Comparison of ENCODE assay signal across 7 mouse cellular contexts in the genomic region with DNA sequence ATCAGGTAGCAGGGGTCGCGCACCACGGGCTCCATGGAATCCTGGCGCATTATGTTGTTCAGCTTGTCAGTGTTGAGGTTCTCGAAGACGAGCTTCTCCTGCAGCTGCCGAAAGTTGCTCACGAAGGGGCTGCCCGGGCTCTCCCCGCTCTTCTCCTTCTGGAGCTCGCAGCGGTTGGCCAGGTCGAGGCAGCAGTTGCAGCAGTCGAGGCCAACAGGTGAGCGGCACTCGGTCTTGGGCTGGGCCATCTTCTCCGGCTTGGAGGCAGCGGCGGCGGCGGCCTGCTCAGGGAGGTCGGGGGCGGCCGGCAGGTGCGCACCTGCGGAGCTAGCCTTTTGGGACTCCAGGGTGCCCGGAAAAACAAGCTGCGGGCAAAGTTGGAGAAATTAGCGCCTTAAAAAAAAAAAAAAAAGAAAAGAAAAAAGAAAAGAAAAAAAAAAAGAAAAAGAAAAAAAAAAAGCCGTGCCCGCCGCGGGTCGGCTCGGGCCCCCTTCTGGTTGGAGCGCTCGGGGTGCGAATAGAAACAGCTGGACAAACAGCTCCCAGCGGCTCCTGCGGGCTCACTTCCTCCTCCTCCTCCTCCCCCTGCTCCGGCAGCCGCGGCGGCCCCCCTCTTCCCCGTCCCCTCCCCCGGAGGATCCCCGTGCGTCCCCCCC. TPM values are rescaled to one million over a fixed set of nuclear protein-coding genes. Genes with fewer than 3 reads are reported as not detected.
DNase-seq lines count a peak whose midpoint lies in the region; ATAC-seq and TF ChIP-seq lines count a peak whose summit lies in the region.

No protein-coding gene starts in this region.

- no peaks in the 10 kb centered on the region for H3K36me3 ChIP-seq in CH12.LX (replicated peaks in 1 of 2; ENCODE audit: control insufficient read depth in 1 of 2, insufficient read depth in 1 of 2, low read length in 1 of 2)
- H3K36me3 ChIP-seq in forebrain, embryonic 12.5 days (replicated peaks), result no peaks in the 10 kb centered on the region
- H3K36me3 ChIP-seq in kidney, embryonic 14.5 days (ENCODE audit: control insufficient read depth, insufficient read depth, low read length), result no peaks in the 10 kb centered on the region
- H3K36me3 ChIP-seq in splenic B cell, adult 2 months (ENCODE audit: control insufficient read depth, insufficient read depth, low read length, poor library complexity, severe bottlenecking), result no peaks in the 10 kb centered on the region

- H3K4me2 ChIP-seq in CH12.LX (ENCODE audit: insufficient read depth, low read depth, poor library complexity, severe bottlenecking), result peak overlapping the region; percentile 74
- peak overlapping the region; percentile 74 for H3K4me2 ChIP-seq in forebrain, embryonic 12.5 days
- peak overlapping the region; percentile 58 for H3K4me2 ChIP-seq in kidney, embryonic 14.5 days (replicated peaks; ENCODE audit: low read depth, low read length)

- H3K4me3 ChIP-seq in CH12.LX (replicated peaks in 1 of 3; ENCODE audit: low read depth in 2 of 3, low read length in 2 of 3, poor library complexity in 1 of 3), result peak overlapping the region; percentile 32 to 74 (median 37)
- H3K4me3 ChIP-seq in forebrain, embryonic 12.5 days (replicated peaks), result peak overlapping the region; percentile 52
- peak overlapping the region; percentile 45 for H3K4me3 ChIP-seq in kidney, embryonic 14.5 days (ENCODE audit: low read length)

- H3K9me3 ChIP-seq in CH12.LX (replicated peaks; ENCODE audit: low read length), result no peaks in the 10 kb centered on the region
- no peaks in the 10 kb centered on the region for H3K9me3 ChIP-seq in forebrain, embryonic 12.5 days
- no peaks in the 10 kb centered on the region for H3K9me3 ChIP-seq in kidney, embryonic 14.5 days (ENCODE audit: control insufficient read depth, low read length)

- DNase-seq in A20 (ENCODE audit: low read depth, low spot score), result peak; percentile 42
- DNase-seq in CH12.LX (ENCODE audit: extremely low read depth), result peak; percentile 6
- peak; percentile 11 for DNase-seq in lung, postnatal 25 days (ENCODE audit: low spot score)
- peak; percentile 34 for DNase-seq in splenic B cell, adult 2 months (ENCODE audit: low read depth, low spot score)
- DNase-seq in left cerebral cortex, postnatal 36 days (ENCODE audit: low spot score in 2 of 2), result no peak

- peak overlapping the region; percentile 75; the same call in 1 of the 2 replicates for H3K9ac ChIP-seq in CH12.LX (ENCODE audit: insufficient read depth, low read depth)
- H3K9ac ChIP-seq in forebrain, embryonic 12.5 days, result peak overlapping the region; percentile 51
- H3K9ac ChIP-seq in kidney, embryonic 14.5 days (ENCODE audit: low read depth, low read length), result no peak overlapping the region

- intact Hi-C loops in left cerebral cortex, postnatal 36 days (cut with DNase I), result loop anchor here (5.0 kb wide), 1 partner anchor 56 kb away; no protein-coding TSS in a partner anchor

- WGBS in forebrain, embryonic 12.5 days, result 33% methylated on average over 30 of the region's 48 CpGs
- 39% methylated on average over 40 of the region's 48 CpGs for WGBS in kidney, embryonic 14.5 days

- TF ChIP-seq RAD21 in CH12.LX (IDR thresholded peaks at IDR 0.05; ENCODE audit: low read depth, low read length), result no peak

- no peak overlapping the region for H3K27ac ChIP-seq in CH12.LX (ENCODE audit: insufficient read depth, low read depth)
- no peak overlapping the region for H3K27ac ChIP-seq in forebrain, embryonic 12.5 days
- H3K27ac ChIP-seq in kidney, embryonic 14.5 days (ENCODE audit: low read depth, low read length), result no peak overlapping the region

- H3K27me3 ChIP-seq in CH12.LX (replicated peaks), result no peaks in the 10 kb centered on the region
- H3K27me3 ChIP-seq in forebrain, embryonic 12.5 days, result peaks cover 75% of the 10 kb centered on the region
- peaks cover 27% of the 10 kb centered on the region for H3K27me3 ChIP-seq in kidney, embryonic 14.5 days (ENCODE audit: control insufficient read depth, insufficient read depth, low read length)
- no peaks in the 10 kb centered on the region for H3K27me3 ChIP-seq in splenic B cell, adult 2 months (ENCODE audit: control insufficient read depth, insufficient read depth, low read length, poor library complexity, severe bottlenecking)

- TF ChIP-seq CTCF in CH12.LX (conservative IDR thresholded peaks at IDR 0.05 in 1 of 2, IDR thresholded peaks at IDR 0.05 in 1 of 2; ENCODE audit: low read depth in 2 of 2, low read length in 2 of 2), result 0 out of 4 replicates have a peak, but pooled peaks of 1 of the 2 experiments have one; percentile 11

- TF ChIP-seq POLR2A in CH12.LX (IDR thresholded peaks at IDR 0.05; ENCODE audit: low read depth, low read length), result no peak

- dilution Hi-C loops in CH12.LX (cut with MboI; ENCODE audit: extremely low pct_ligation_motif_present, extremely low pct_unique_long_range_greater_than_20kb, low sequenced_read_pairs), result no loop called here

- no peak for TF ChIP-seq EP300 in CH12.LX (IDR thresholded peaks at IDR 0.05; ENCODE audit: low read length)

- H3K79me2 ChIP-seq in CH12.LX (replicated peaks; ENCODE audit: control insufficient read depth, extremely low read depth, insufficient read depth, poor library complexity, severe bottlenecking), result no peaks in the 10 kb centered on the region

- in situ Hi-C loops in CH12.LX (cut with MboI; ENCODE audit: low pct_ligation_motif_present, low pct_unique_long_range_greater_than_20kb, low sequenced_read_pairs), result no loop called here

- ATAC-seq in forebrain, embryonic 12.5 days (ENCODE audit: low FRiP score), result peak; percentile 47; the same call in 1 of the 2 replicates
- peak; percentile 45; the same call in 1 of the 2 replicates for ATAC-seq in kidney, embryonic 14.5 days (ENCODE audit: low FRiP score, low TSS enrichment)

- 0 out of 4 replicates have a peak, but pooled peaks cover 0 to 2% of the 10 kb centered on the region in 2 experiments for H3K4me1 ChIP-seq in CH12.LX (ENCODE audit: control insufficient read depth in 1 of 2, insufficient read depth in 2 of 2)
- 0 out of 2 replicates have a peak, but pooled peaks cover 4% of the 10 kb centered on the region for H3K4me1 ChIP-seq in forebrain, embryonic 12.5 days
- no peaks in the 10 kb centered on the region for H3K4me1 ChIP-seq in kidney, embryonic 14.5 days (ENCODE audit: control insufficient read depth, insufficient read depth, low read length)

TF ChIP-seq in CH12.LX, 34 proteins besides CTCF, POLR2A, EP300 and RAD21:
- TF ChIP-seq ZMIZ1 (IDR thresholded peaks at IDR 0.05; ENCODE audit: low read depth, low read length), result no peak
- no peak for TF ChIP-seq KAT2A (IDR thresholded peaks at IDR 0.05; ENCODE audit: insufficient replicate concordance, low read length)
- TF ChIP-seq JUND (conservative IDR thresholded peaks at IDR 0.05; ENCODE audit: low read depth, low read length), result no peak
- 0 out of 2 replicates have a peak, but pooled peaks have one; percentile 14 for TF ChIP-seq MAZ (IDR thresholded peaks at IDR 0.05; ENCODE audit: low read depth, low read length)
- no peak for TF ChIP-seq NRF1 (IDR thresholded peaks at IDR 0.05; ENCODE audit: low read depth, low read length)
- TF ChIP-seq SIN3A (IDR thresholded peaks at IDR 0.05; ENCODE audit: low read length), result no peak
- 0 out of 2 replicates have a peak, but pooled peaks have one; percentile 15 for TF ChIP-seq IRF4 (IDR thresholded peaks at IDR 0.05; ENCODE audit: low read depth, low read length)
- TF ChIP-seq UBTF (IDR thresholded peaks at IDR 0.05; ENCODE audit: low read depth, low read length), result peak; percentile 18; the same call in 1 of the 2 replicates
- TF ChIP-seq MAFK (IDR thresholded peaks at IDR 0.05; ENCODE audit: insufficient replicate concordance, low read length), result no peak
- no peak for TF ChIP-seq E2F4 (IDR thresholded peaks at IDR 0.05; ENCODE audit: insufficient replicate concordance, low read depth, low read length)
- no peak for TF ChIP-seq ETS1 (conservative IDR thresholded peaks at IDR 0.05; ENCODE audit: low read depth, low read length)
- no peak for TF ChIP-seq HCFC1 (IDR thresholded peaks at IDR 0.05; ENCODE audit: low read depth, low read length)
- TF ChIP-seq ZNF384 (IDR thresholded peaks at IDR 0.05; ENCODE audit: low read depth, low read length), result peak; percentile 58
- no peak for TF ChIP-seq USF2 (conservative IDR thresholded peaks at IDR 0.05; ENCODE audit: low read depth, low read length)
- TF ChIP-seq RCOR1 (conservative IDR thresholded peaks at IDR 0.05; ENCODE audit: low read depth, low read length), result no peak
- no peak for TF ChIP-seq PAX5 (IDR thresholded peaks at IDR 0.05; ENCODE audit: low read length)
- no peak for TF ChIP-seq MXI1 (IDR thresholded peaks at IDR 0.05; ENCODE audit: low read depth, low read length)
- TF ChIP-seq NELFE (IDR thresholded peaks at IDR 0.05; ENCODE audit: low read depth, low read length), result no peak
- TF ChIP-seq MAX (IDR thresholded peaks at IDR 0.05; ENCODE audit: low read length), result no peak
- no peak for TF ChIP-seq CHD1 (IDR thresholded peaks at IDR 0.05; ENCODE audit: low read depth, low read length)

RNA-seq across cellular contexts. Expression of a gene that starts 2.1 kb away (rescaled TPM):
- total RNA-seq in CH12.LX (2012; rRNA removed), result 6.9 and 15.2 TPM in 2 replicates
- total RNA-seq in CH12.LX (2014; rRNA removed), result 28.7 and 32.8 TPM in 2 replicates
- 8.2 and 8.4 TPM in 2 replicates for polyA plus RNA-seq in CH12.LX (2012; ENCODE audit: insufficient read length, low read depth)
- 93.7 and 95.0 TPM in 2 replicates for polyA plus RNA-seq in forebrain, embryonic 12.5 days (2016; fragmentation: Nextera tagmentation; extraction: Ambion mirVana)
- polyA plus RNA-seq in kidney, embryonic 14.5 days (2014; fragmentation: Nextera tagmentation; extraction: Ambion mirVana), result 77.8 and 90.2 TPM in 2 replicates
- total RNA-seq in left cerebral cortex, postnatal 36 days (2021), result 100 to 1,000 TPM; 126 to 137 TPM

Comparison
In these comparisons a context has a peak if more than half of its experiments do, and no peak if none do; other contexts are left out.
1. DNase-seq: peak in A20 (single experiment), CH12.LX (single experiment), lung, postnatal 25 days (single experiment) and splenic B cell, adult 2 months (single experiment); none in left cerebral cortex, postnatal 36 days (0 of 2).
2. Peak in every context shown above with its lines, with median percentiles within 50 percentile points of each other: H3K4me2 ChIP-seq and H3K4me3 ChIP-seq.